Mouse (Mus musculus): ENCODE measurements around the gene Cavin1.

Cavin1 gene

DNA sequence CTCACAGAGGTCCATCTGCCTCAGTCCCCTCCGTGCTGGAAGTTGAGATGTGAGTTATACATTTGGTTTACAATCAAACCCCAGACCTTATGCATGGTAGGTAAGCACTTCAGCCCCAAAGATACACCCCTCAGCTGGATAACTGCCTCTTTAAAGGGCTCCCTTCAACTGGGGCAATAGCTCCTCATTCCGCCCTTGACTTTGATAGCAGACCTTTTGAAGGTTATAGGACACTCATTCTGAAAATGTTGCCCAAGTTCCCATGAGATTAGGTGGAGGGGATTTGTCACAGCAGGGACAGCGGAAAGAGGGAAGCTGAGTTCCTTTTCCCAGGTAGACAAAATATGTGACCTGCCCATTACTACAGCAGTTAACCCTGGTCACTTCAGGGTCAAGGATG, 10.5 kb upstream of the Cavin1 start:
- in situ Hi-C loops (cut with MboI, MseI) = loop anchor here (5.0 kb wide), 1 partner anchor 76 kb away; no protein-coding TSS in a partner anchor

- in situ Hi-C loops (cut with MboI, MseI) = loop anchor here (5.0 kb wide), 1 partner anchor 77 kb away; no protein-coding TSS in a partner anchor
Measured at GRCm38 (mm10) chr11:100980438-100980837, 9.8 kb upstream of the Cavin1 start.

DNA sequence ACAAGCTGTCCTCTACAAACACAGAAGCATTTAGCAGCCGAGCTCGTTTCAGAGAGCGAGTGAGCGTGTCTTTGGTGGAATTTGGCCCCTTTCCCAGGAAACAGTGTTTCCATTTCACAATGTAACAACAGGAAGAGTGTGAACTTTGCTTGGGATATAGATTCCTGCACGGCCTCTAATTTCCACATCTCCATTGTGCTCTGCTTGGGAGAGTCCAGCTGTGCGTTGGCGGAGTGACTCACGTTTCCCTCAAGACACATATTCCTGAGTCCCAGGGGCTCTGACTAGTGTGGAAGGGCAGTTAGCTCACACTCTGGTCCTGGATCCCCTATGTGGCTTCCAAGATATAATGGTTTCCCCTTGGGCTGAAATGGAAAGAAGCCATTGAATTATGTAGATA, 9.2 kb upstream of the Cavin1 start:
- in situ Hi-C loops (cut with MboI, MseI) = loop anchor here (5.0 kb wide), 1 partner anchor 77 kb away; no protein-coding TSS in a partner anchor

DNA sequence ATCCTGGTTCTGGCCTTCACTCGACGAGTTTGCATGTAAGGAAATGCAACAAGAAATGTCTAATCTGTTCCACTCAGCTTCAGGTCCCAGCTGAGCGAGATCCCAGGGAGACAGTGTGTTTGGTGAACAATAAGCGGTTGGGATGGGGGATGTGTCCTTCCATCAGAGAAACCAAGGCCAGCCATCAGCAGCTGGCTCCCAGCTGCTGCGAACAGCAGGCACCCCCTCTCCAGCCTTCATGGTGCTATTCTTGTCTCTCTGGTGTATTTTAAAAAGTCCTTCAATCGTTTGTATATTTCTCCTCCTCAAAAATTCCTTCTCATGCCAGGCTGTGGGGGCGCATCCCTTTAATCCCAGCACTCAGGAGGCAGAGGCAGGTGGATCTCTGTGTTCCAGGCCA, 4.6 kb upstream of the Cavin1 start:
- in situ Hi-C loops (cut with MboI, MseI) = no loop called here

- in situ Hi-C loops (cut with MboI, MseI) = no loop called here
Measured at GRCm38 (mm10) chr11:100974381-100974970, 3.8 kb upstream of the Cavin1 start.

GRCm38 (mm10) chr11:100973245-100973644, 2.6 kb upstream of the Cavin1 start:
- in situ Hi-C loops (cut with MboI, MseI) = no loop called here

- in situ Hi-C loops (cut with MboI, MseI) = no loop called here
Measured at GRCm38 (mm10) chr11:100971455-100971854, 768 bp upstream of the Cavin1 start.

- in situ Hi-C loops (cut with MboI, MseI) = loop anchor here (10.0 kb wide), 1 partner anchor 405 kb away; no protein-coding TSS in a partner anchor
Measured at GRCm38 (mm10) chr11:100969744-100970556, 737 bp downstream of the Cavin1 start.

DNA sequence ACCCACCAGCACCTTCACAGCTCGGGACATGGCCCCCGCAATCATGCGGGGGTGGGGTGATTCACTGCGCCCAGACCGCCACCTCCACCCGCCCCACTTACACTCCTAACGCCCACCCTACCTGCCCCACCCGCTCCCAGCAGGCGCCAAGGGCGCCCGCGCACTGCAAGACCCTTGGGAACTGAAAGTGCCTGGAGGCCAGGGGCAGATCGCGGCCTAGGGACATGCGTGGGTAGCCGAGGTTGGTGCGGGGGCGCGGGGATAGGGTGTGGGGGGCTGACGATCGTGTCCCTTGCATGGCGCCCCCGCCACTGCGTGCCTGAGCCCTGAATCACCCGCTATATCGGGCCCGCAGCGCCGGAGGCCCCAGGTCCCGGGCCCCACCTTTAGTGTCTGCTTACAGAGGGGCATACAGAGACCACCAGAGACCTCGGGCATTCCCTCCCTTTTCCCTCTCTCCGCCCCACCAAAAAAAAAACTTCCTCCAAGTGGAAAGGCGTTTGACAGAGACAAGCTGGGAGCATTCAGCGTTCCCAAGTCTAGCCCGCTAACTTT, 1.4 kb downstream of the Cavin1 start:
- in situ Hi-C loops (cut with MboI, MseI) = loop anchor here (10.0 kb wide), 1 partner anchor 404 kb away; no protein-coding TSS in a partner anchor

DNA sequence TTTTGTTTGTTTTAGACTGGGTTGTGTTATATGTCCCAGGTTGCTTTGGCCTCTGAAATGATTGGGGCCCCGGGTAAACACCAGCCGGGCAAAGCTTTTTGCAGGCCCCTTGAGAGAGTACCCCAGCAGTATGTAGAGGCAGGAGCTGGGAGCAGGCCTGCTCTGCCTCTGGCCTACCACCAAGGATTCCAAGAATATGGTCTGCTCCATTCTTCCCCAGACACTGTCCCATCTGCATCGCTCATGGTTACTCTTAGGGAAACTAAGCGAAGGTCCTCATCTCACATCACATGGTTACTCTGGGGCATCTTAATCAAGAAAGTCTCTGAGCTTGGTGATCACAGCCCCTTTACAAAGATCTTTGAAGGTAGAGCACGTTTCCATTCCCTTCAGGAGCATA, 2.2 kb downstream of the Cavin1 start:
- in situ Hi-C loops (cut with MboI, MseI) = loop anchor here (10.0 kb wide), 1 partner anchor 404 kb away; no protein-coding TSS in a partner anchor

GRCm38 (mm10) chr11:100967881-100968420, 2.7 kb downstream of the Cavin1 start:
- in situ Hi-C loops (cut with MboI, MseI) = loop anchor here (10.0 kb wide), 1 partner anchor 403 kb away; no protein-coding TSS in a partner anchor

DNA sequence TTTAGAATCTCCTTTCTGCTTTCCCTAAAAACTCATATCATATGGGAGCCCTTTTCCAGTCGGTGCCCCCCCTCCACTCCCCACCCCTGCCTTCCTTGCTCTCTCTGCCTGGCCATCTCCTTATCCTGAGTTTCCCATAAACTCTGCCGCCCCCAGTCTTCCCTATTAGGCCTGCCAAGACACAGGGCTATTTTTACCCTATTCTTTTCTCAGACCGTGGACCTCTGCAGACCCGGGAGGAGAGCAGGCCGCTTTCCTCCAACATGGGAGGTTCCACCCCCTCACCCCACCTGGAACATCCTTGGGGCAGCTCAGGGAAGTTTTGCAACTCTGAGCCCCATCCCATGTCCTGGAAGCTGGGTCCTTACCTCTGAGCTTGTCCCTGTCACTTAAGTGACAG, 3.3 kb downstream of the Cavin1 start:
- in situ Hi-C loops (cut with MboI, MseI) = loop anchor here (10.0 kb wide), 1 partner anchor 403 kb away; no protein-coding TSS in a partner anchor

GRCm38 (mm10) chr11:100965760-100966159, 4.9 kb downstream of the Cavin1 start:
- in situ Hi-C loops (cut with MboI, MseI) = loop anchor here (10.0 kb wide), 1 partner anchor 401 kb away; no protein-coding TSS in a partner anchor

DNA sequence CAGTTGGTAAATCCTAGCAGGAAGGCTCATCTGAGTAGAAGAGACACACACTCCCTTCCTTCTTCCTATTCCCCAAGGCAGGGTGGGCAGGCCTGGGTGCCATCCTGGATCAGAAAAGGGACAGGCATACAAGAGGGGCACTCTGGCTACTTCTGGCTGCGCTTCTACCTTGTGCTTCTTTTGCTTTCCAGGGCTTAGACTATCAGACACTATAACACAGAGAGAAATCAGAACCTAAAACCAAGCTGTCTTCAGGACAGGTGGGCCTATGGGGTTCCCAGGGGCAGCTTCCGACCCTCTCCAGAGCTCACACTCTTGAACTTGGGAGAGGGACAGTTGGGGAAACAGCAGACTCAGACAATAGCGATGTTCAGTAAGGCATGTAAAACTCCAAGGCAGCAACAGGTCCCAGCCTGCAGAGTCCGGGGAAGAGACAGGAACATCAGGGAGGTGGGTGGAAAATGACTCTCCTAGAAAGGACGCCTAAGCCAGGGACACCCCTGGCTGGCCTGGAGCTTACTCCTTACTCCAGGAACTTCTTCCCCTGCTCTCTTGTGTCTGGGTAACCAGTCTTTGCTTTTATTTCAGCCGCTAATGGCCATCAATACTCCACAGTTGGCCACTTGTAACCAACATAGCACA, 5.7 kb downstream of the Cavin1 start:
- in situ Hi-C loops (cut with MboI, MseI) = loop anchor here (10.0 kb wide), 1 partner anchor 400 kb away; no protein-coding TSS in a partner anchor

- in situ Hi-C loops (cut with MboI, MseI) = loop anchor here (10.0 kb wide), 1 partner anchor 399 kb away; no protein-coding TSS in a partner anchor
Measured at GRCm38 (mm10) chr11:100964180-100964579, 6.5 kb downstream of the Cavin1 start.

GRCm38 (mm10) chr11:100963647-100964046, 7.0 kb downstream of the Cavin1 start:
- in situ Hi-C loops (cut with MboI, MseI) = loop anchor here (10.0 kb wide), 1 partner anchor 399 kb away; no protein-coding TSS in a partner anchor

DNA sequence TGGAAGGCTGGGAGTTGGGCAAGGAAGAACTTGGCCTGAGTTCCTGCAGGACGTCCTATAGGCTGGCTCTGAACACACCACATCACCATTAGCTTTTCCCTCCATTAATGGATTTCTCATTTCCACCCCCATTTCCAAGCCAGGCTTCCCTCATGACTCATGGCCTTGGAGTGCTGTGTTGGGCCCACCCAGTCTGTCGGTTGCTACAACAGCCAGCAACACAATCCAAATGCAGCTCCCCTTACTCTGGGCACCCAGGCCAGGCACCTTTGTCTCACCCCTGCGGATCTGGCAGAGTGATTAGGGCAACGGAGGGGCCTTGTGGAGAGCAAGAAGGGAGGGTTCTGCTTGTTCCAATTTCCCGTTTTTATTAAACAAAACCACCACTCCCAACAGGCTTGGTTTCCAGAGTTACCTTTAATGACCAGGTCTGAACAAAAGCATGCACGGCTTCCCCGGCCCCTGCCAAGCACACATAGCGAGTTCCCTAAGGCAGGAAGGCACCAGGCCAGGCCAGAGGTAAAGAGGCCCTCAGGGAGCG, 8.2 kb downstream of the Cavin1 start:
- in situ Hi-C loops (cut with MboI, MseI) = loop anchor here (10.0 kb wide), 1 partner anchor 398 kb away; no protein-coding TSS in a partner anchor

DNA sequence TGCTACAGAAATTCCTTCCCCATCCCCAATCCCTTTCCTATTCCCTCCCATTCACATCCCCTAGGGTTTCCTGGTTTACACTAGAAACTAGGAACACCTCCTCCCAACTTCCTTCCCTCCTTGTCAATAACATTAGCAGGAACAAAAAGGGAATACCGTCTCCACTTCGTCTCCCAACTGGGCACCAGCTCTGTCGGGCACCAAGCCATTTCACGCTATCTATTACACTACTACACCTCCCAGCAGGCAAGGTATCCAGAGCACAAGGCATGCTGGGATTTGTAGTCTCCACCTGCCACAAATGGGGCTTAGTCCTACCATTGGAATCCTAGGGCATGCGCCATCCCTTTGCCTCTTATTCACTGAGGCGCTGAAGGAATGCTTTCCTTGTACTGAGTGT, 10.1 kb downstream of the Cavin1 start:
- in situ Hi-C loops (cut with MboI, MseI) = loop anchor here (10.0 kb wide), 1 partner anchor 396 kb away; no protein-coding TSS in a partner anchor

GRCm38 (mm10) chr11:100959826-100960225, 10.9 kb downstream of the Cavin1 start:
- in situ Hi-C loops (cut with MboI, MseI) = loop anchor here (10.0 kb wide), 1 partner anchor 395 kb away; no protein-coding TSS in a partner anchor

DNA sequence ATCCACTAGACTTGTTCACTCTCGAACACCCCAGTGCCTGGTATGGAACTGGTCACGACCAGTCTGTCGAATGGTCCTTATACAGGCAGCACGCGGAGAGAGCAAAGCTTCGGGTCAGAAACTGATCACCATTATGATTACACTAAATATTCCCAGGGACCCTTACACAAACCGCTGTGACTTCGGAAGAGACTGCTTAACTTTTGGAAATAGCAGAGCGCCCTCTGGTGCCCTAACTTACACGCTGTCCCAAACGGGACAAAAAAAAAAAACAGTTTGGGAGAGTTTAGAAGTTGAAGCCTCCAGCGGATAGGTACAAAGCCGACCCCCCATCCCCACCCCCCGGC, 11.2 kb downstream of the Cavin1 start:
- in situ Hi-C loops (cut with MboI, MseI) = no loop called here

All from T-helper 1 cell (primary cell).